Mouse (Mus musculus) E14TG2a.4 (cell line): ENCODE measurements around the gene Psip1.
"Not testable (repeated sequence)": the region's sequence is repeated elsewhere in the genome, so short reads cannot be mapped to it uniquely, and the experiment has no call there.

ENCODE experiments used
- H3K27me3 ChIP-seq: 2 replicates; pipeline ENCODE4 v1.6.1; 2014; ENCODE audit warnings: low read length, control low read depth; ENCODE audit not compliant: insufficient read depth
- H3K36me3 ChIP-seq: 2 replicates; pipeline ENCODE4 v1.6.1; 2014; ENCODE audit warnings: low read length, control low read depth; ENCODE audit not compliant: insufficient read depth
- H3K4me1 ChIP-seq: replicated peaks from 2 replicates; pipeline ENCODE4 v1.6.1; 2014; ENCODE audit warnings: low read depth, low read length, control low read depth
- H3K4me3 ChIP-seq: replicated peaks from 2 replicates; pipeline ENCODE4 v1.5.1; 2014; ENCODE audit warnings: mild to moderate bottlenecking, low read length
- H3K9me3 ChIP-seq: 2 replicates; pipeline ENCODE4 v1.6.1; 2014; ENCODE audit warnings: low read length, control low read depth
- CTCF ChIP-seq: conservative IDR thresholded peaks from 2 replicates; pipeline ENCODE4 v1.5.1; 2014; ENCODE audit warnings: low read length
- NANOG ChIP-seq: IDR thresholded peaks from 2 replicates; pipeline ENCODE4 v1.6.1; 2014; ENCODE audit warnings: borderline replicate concordance, low read length, mixed read lengths
- POU5F1 ChIP-seq: IDR thresholded peaks from 2 replicates; pipeline ENCODE4 v1.6.1; 2014; ENCODE audit warnings: low read length, borderline replicate concordance

Gene Psip1

GRCm38 (mm10) chr4:83486117-83486901 is at the start of gene Psip1:
TSS of gene Psip1 (minus strand) at chr4:83486459.
- H3K4me1 ChIP-seq: peaks cover 60% of the 10 kb centered on the region
- TF ChIP-seq POU5F1 (no peak), NANOG (no peak), CTCF (no peak)
- H3K9me3 ChIP-seq: no peaks in the 10 kb centered on the region
- peak within 1 kb of the TSS; percentile 85 for H3K4me3 ChIP-seq
- H3K27me3 ChIP-seq: no peaks in the 10 kb centered on the region
- H3K36me3 ChIP-seq: peaks cover 34% of the 10 kb centered on the region

DNA sequence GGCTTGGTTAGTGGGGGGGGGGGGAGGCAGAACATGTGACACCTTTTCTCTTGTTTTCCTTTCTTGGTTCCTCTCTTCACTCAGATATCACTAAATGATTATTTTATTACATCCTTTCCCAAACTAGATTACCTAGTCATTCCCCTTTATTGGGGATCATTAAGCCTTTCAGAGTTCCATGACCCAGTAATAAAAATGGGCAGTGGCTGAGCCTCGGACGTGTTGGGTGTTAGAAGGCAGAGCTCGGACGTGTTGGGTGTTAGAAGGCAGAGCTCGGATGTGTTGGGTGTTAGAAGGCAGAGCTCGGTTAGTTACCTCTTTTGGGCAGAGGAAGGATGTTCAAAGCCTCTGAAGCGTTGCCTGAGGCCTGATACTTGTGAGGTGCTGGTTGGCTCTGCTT is 47.8 kb upstream of the Psip1 start:
- no peak for TF ChIP-seq CTCF
- no peak for TF ChIP-seq NANOG
- TF ChIP-seq POU5F1: no peak
- Histone ChIP-seq H3K36me3 (peaks cover 10% of the 10 kb centered on the region), H3K4me3 (no peak overlapping the region), H3K9me3 (no peaks in the 10 kb centered on the region), H3K4me1 (peaks cover 18% of the 10 kb centered on the region), H3K27me3 (no peaks in the 10 kb centered on the region)

DNA sequence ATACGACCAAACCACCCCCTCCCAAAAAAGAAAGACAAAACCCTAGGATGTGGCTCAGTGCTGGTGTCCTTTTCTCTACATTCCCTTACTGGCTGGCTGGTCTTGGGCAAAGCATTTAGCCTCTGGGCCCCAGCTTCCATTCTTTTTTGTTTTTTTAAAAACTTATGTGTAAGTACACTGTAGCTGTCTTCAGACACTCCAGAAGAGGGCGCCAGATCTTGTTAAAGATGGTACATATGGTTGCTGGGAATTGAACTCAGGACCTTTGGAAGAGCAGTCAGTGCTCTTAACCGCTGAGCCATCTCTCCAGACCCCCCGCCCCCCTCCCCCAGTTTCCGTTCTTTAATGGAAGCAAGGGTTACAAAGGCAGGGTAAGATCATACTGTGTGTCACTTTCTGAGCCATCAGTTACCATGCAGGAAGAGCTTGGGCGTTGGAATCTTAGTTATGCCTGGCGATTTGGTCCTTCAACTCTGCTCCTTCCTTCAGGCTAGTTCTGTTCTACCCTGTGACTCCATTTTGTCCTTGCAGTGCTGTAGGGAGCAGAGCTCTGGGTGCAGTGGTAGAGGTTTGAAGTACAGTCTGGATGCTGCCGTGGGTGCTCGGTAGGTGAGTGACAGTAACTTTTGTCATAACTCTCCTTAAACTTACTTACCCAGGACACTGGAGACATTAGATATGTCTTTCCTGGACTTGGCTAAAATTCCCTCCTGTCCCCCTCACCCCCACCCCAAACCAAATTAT is 47.1 kb upstream of the Psip1 start:
- TF ChIP-seq POU5F1: no peak
- peak; percentile 31 for TF ChIP-seq CTCF
- no peak for TF ChIP-seq NANOG
- H3K36me3 ChIP-seq: peaks cover 10% of the 10 kb centered on the region
- peaks cover 18% of the 10 kb centered on the region for H3K4me1 ChIP-seq
- H3K9me3 ChIP-seq: no peaks in the 10 kb centered on the region
- no peak overlapping the region for H3K4me3 ChIP-seq
- no peaks in the 10 kb centered on the region for H3K27me3 ChIP-seq

- H3K9me3 ChIP-seq, H3K27me3 ChIP-seq, H3K36me3 ChIP-seq, H3K4me3 ChIP-seq: not testable (repeated sequence)
- H3K4me1 ChIP-seq: peaks cover 40% of the 10 kb centered on the region
- peak; percentile 12 for TF ChIP-seq CTCF
Measured at GRCm38 (mm10) chr4:83530060-83530459, 43.8 kb upstream of the Psip1 start.

DNA sequence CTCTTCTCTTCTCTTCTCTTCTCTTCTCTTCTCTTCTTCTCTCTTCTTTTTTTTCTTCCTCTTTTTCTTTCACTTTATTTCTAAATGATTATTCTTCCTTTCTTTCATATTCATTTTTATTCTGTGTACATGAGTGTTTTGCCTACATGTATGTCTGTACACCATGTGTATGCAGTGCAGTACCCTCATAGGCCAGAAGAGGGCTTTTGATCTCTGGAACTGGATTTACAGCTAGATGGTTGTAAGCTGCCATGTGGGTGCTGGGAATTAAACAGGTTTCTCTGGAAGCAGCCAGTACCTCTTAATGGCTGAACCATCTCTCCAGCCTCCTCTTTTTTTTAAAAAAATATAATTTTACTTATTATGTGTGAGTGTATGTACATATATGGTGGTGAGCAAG is 41.7 kb upstream of the Psip1 start:
- Histone ChIP-seq H3K4me1 (peaks cover 45% of the 10 kb centered on the region), H3K4me3 (no peak overlapping the region), H3K27me3 (no peaks in the 10 kb centered on the region), H3K9me3 (no peaks in the 10 kb centered on the region), H3K36me3 (peaks cover 10% of the 10 kb centered on the region)
- peak; percentile 94 for TF ChIP-seq CTCF
- TF ChIP-seq POU5F1: no peak

DNA sequence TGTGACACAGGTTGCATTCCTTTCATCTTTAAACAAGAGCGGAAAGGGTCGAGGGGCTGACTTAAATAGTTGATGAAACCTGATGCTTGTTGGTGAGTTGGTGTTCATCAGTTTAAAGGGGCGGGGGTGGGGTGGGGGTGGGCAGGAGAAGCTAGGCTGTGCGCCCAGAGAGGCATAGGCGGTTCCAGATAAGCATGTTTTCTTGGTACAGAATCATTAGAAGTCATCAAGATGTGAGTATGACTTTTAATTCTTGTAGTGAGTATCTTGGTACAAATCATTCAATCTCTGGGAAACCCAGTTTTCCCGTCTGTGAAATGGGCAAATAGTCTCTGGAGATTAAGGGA is 40.7 kb upstream of the Psip1 start:
- TF ChIP-seq POU5F1 (no peak), CTCF (no peak), NANOG (no peak)
- Histone ChIP-seq H3K9me3 (no peaks in the 10 kb centered on the region), H3K27me3 (no peaks in the 10 kb centered on the region), H3K36me3 (peaks cover 10% of the 10 kb centered on the region), H3K4me3 (peak overlapping the region; percentile 94), H3K4me1 (peaks cover 53% of the 10 kb centered on the region)

DNA sequence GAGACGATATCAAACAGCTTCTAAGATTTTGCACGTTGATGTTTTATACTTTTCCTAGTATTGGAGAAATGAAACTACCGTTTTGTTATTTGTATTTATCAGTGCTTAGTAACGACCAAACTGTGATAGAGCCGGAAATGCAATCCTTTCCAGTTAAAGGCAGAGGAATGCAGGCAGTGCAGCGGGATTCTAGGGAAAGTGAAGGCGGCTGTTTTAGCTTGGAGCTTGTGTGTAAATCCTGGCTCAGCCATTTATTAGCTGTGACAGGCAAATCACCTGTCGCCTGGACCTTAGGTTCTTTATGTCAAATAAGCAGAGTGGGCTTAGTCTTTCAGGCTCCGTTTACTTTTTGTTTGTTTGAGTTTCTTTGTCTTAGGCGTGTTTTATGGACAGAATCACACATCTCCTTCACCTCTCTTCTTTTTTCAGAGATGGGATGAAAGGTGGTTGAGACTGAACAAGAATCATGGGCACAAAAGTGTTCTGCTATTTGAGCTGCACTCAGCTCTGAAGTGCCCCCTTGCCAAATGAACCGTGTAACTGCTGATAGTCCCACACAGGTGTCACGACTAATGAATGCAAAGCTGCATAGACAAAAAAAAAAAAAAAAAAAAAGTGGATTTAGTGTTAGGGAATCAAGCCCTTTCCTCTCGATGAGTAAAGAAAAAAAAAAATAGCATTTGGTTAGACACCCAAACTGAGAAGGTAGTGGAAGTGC is 40.2 kb upstream of the Psip1 start:
- Histone ChIP-seq H3K27me3 (no peaks in the 10 kb centered on the region), H3K36me3 (peaks cover 9% of the 10 kb centered on the region), H3K9me3 (no peaks in the 10 kb centered on the region), H3K4me1 (peaks cover 58% of the 10 kb centered on the region), H3K4me3 (peak overlapping the region; percentile 94)
- TF ChIP-seq NANOG: no peak
- no peak for TF ChIP-seq CTCF

- peak overlapping the region; percentile 94 for H3K4me3 ChIP-seq
- TF ChIP-seq NANOG (no peak), CTCF (no peak)
- H3K36me3 ChIP-seq: 0 out of 2 replicates have a peak, but pooled peaks cover 3% of the 10 kb centered on the region
- H3K4me1 ChIP-seq: peaks cover 62% of the 10 kb centered on the region
- no peaks in the 10 kb centered on the region for H3K9me3 ChIP-seq
- H3K27me3 ChIP-seq: no peaks in the 10 kb centered on the region
Measured at GRCm38 (mm10) chr4:83525690-83526055, 39.4 kb upstream of the Psip1 start.
